Mouse (Mus musculus) testis, postnatal 10 days (tissue): ENCODE data around the gene Gm32802.
A peak's percentile ranks its signal among the peaks of the same experiment; 100 is the strongest.
"Not testable (repeated sequence)": the region's sequence is repeated elsewhere in the genome, so short reads cannot be mapped to it uniquely, and the experiment has no call there.

Source experiments
- DNase-seq: peaks from one replicate; pipeline ENCODE4 v3.0.0; 2021; ENCODE audit warnings: low spot score

Gene Gm32802

GRCm38 (mm10) chr10:118258388-118258787 lies at the start of gene Gm32802:
Gene Gm32802 (plus strand): TSS chr10:118258688.
- not testable (repeated sequence) for DNase-seq

- DNase-seq: not testable (repeated sequence)
Observed at GRCm38 (mm10) chr10:118215719-118216393, 42.6 kb upstream of the Gm32802 start.

DNA sequence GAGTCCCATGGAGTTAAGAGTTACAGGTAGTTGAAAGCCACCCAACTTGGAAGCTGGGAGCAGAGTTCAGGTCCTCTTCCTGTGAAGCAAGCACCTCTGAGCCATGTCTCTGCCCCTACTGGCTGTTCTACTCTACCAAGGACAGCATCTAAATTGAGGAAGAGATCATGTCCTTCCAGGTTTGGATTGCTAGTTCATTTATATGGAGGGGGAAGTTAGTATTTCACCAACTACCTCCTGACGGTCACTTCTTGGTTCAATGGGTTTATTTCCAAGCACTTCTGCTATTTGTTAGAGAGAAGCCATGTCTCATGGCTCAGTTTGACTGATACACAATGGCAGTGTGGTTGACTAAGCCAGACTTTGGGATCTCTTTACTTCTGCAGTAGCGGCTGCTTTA lies 30.9 kb upstream of the Gm32802 start:
- DNase-seq: not testable (repeated sequence)

- DNase-seq: not testable (repeated sequence)
Observed at GRCm38 (mm10) chr10:118232607-118233006, 25.9 kb upstream of the Gm32802 start.

GRCm38 (mm10) chr10:118240680-118241079 lies 17.8 kb upstream of the Gm32802 start, which contains the start of gene Gm32717:
Gene Gm32717 (minus strand): TSS chr10:118240780.
- not testable (repeated sequence) for DNase-seq

DNA sequence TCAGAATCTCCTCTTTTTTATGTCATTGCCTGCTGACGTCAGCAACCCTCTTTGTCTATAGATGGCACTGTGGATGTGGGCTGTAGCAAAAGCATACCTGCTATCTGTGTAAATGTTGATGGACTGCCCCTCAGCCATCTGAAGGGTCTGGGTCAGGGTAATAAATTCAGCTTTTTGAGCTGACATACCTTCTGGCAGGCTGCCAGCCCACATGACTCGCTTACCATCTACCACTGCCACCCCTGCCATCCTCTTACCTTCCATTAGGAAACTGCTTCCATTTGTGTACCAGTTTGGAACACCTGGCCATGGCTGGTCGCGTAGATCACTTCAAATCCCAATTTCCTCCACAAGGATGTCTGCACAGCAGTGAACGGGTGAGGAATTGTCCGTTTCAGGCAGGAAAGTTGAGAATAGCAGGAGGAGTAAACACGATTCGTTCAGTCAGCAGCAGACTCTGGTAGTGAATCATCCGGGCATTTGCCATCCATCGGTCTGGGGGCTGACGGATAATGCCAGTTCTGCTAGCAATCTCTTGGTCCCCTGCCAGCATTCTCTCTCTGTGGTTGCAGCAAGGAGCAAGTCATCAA lies 9.4 kb upstream of the Gm32802 start:
- peak; percentile 42 for DNase-seq

- peak; percentile 64 for DNase-seq
Observed at GRCm38 (mm10) chr10:118250852-118251295, 7.6 kb upstream of the Gm32802 start.

GRCm38 (mm10) chr10:118268812-118269211 lies 10.3 kb downstream of the Gm32802 start:
- DNase-seq: not testable (repeated sequence)

DNA sequence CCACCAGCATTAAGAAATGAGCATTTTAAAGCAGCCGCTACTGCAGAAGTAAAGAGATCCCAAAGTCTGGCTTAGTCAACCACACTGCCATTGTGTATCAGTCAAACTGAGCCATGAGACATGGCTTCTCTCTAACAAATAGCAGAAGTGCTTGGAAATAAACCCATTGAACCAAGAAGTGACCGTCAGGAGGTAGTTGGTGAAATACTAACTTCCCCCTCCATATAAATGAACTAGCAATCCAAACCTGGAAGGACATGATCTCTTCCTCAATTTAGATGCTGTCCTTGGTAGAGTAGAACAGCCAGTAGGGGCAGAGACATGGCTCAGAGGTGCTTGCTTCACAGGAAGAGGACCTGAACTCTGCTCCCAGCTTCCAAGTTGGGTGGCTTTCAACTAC lies 12.9 kb downstream of the Gm32802 start:
- DNase-seq: not testable (repeated sequence)

- DNase-seq: not testable (repeated sequence)
Observed at GRCm38 (mm10) chr10:118278069-118278468, 19.6 kb downstream of the Gm32802 start.

- DNase-seq: not testable (repeated sequence)
Observed at GRCm38 (mm10) chr10:118282565-118282964, 24.1 kb downstream of the Gm32802 start.

DNA sequence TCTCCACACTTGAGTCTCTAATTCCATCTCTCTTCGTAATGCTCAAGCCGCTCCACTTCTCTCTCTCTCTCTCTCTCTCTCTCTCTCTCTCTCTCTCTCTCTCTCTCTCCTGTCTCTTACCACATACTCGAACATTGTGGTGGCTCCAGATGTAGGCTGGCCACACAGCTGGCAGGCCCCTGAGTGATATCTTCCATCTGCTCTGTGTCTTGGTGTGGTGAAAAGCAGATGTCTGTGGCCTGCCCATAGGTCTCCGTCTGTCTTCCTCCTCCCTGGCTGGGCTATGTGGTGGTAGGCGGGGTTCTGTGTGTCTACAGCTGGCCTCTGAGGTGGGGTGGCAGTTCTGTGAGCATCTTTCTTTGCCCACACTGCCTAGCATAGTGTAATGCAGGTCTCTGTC lies 24.5 kb downstream of the Gm32802 start:
- DNase-seq: not testable (repeated sequence)

DNA sequence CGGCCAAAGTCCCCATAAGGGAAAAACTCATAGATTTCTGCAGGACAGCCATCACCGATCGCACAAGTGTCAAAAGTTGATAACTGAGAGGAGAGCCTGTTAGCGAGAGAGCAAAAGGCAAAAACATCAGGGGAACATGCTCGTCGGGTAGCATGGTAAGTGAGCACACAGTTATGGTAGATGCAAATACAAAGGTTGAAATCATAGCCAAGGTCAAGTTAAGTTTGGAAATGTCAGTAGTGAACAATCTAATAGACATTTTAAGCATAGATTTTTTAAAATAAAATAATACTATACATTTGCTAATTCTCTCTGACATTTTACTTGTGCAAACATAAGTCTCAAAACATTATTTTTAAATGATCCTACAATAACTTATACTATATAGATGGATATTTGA lies 36.5 kb downstream of the Gm32802 start, which contains the start of gene Iltifb:
Gene Iltifb (minus strand): TSS at position 101 of the 400 bp plus-strand sequence.
- no peak for DNase-seq

- DNase-seq: not testable (repeated sequence)
Observed at GRCm38 (mm10) chr10:118302133-118302532, 43.6 kb downstream of the Gm32802 start.
